Mouse (Mus musculus) midbrain, embryonic 15.5 days (tissue): ENCODE measurements around the gene Naa38. TPM values are rescaled to one million over a fixed set of nuclear protein-coding genes. Genes with fewer than 3 reads are reported as not detected.
A peak's percentile ranks its signal among the peaks of the same experiment; 100 is the strongest.
"Not testable (repeated sequence)": the region's sequence is repeated elsewhere in the genome, so short reads cannot be mapped to it uniquely, and the experiment has no call there.

Experiments
- ATAC-seq: fragments of 200-750 bp; cut with Nextera tagmentation; replicated peaks from 2 replicates; pipeline ENCODE4 v1.8.0; 2017; ENCODE audit warnings: moderate TSS enrichment
- H3K27ac ChIP-seq: fragments of 300-500 bp; sonication (generic); 2 replicates; pipeline ENCODE4 v1.5.1; 2015; ENCODE audit warnings: mild to moderate bottlenecking, inconsistent platforms
- H3K27me3 ChIP-seq: fragments of 300-500 bp; sonication (generic); replicated peaks from 2 replicates; pipeline ENCODE4 v1.6.1; 2015; ENCODE audit warnings: inconsistent platforms
- H3K36me3 ChIP-seq: fragments of 300-500 bp; sonication (generic); replicated peaks from 2 replicates; pipeline ENCODE4 v1.6.1; 2015; ENCODE audit warnings: inconsistent platforms
- H3K4me1 ChIP-seq: fragments of 300-500 bp; sonication (generic); 2 replicates; pipeline ENCODE4 v1.6.1; 2015; ENCODE audit warnings: inconsistent platforms
- H3K4me2 ChIP-seq: fragments of 300-500 bp; sonication (generic); 2 replicates; pipeline ENCODE4 v1.6.1; 2015; ENCODE audit warnings: inconsistent platforms, mild to moderate bottlenecking, moderate library complexity
- H3K4me3 ChIP-seq: fragments of 300-500 bp; sonication (generic); 2 replicates; pipeline ENCODE4 v1.5.1; 2015; ENCODE audit warnings: mild to moderate bottlenecking, inconsistent platforms
- H3K9ac ChIP-seq: fragments of 300-500 bp; sonication (generic); 2 replicates; pipeline ENCODE4 v1.6.1; 2015; ENCODE audit warnings: mild to moderate bottlenecking, inconsistent platforms
- H3K9me3 ChIP-seq: fragments of 300-500 bp; sonication (generic); 2 replicates; pipeline ENCODE4 v1.6.1; 2016; ENCODE audit warnings: inconsistent platforms
- WGBS: fragments of 180-500 bp; shearing (Covaris S2); methylation state at CpG from one replicate; pipeline ENCODE4 v1.1.7; 2015; ENCODE audit warnings: mixed read lengths; 5-methylcytosine and 5-hydroxymethylcytosine counted together
- polyA plus RNA-seq: library from polyadenylated mRNA; unstranded; fragments of >200 nt; fragmentation: Nextera tagmentation; extraction: Ambion mirVana; gene quantifications from 2 replicates; pipeline ENCODE4 v1.2.1, GENCODE M21; 2015

Gene Naa38
- polyA plus RNA-seq, 1 experiment from 2014 or later = 101 TPM

- Histone ChIP-seq H3K27me3 (no peaks in the 10 kb centered on the region), H3K9ac (no peak overlapping the region), H3K4me2 (no peak overlapping the region), H3K27ac (no peak overlapping the region), H3K36me3 (no peaks in the 10 kb centered on the region), H3K4me3 (no peak overlapping the region), H3K4me1 (no peaks in the 10 kb centered on the region), H3K9me3 (no peaks in the 10 kb centered on the region)
- 86% methylated on average over 3 of the region's 3 CpGs for WGBS
- no peak for ATAC-seq
Observed at GRCm38 (mm10) chr11:69379600-69379999, 15.7 kb upstream of the Naa38 start.

DNA sequence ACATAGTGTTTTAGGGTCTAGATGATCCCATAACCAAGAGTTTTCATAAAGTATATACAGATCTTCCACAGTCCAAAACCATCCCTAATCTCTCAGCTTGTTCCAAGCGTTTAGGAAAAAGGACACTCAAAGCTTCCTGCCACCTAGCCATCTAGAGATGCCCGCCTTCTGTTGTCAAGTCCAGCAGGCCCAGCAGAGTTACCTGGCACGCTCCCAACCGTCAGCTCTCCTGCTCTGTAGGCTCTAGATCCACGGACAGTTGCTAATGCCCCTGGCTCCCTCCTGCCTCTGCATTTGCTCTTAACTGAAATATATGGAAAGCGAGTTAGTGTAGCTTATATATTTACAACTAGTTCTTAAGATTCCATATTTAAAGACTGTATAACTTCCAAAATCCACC is 13.9 kb upstream of the Naa38 start:
- Histone ChIP-seq H3K4me3 (no peak overlapping the region), H3K9me3 (no peaks in the 10 kb centered on the region), H3K4me2 (no peak overlapping the region), H3K27me3 (no peaks in the 10 kb centered on the region), H3K27ac (no peak overlapping the region), H3K36me3 (no peaks in the 10 kb centered on the region), H3K4me1 (no peaks in the 10 kb centered on the region), H3K9ac (no peak overlapping the region)
- WGBS = 77% methylated on average over 6 of the region's 6 CpGs
- ATAC-seq = no peak

DNA sequence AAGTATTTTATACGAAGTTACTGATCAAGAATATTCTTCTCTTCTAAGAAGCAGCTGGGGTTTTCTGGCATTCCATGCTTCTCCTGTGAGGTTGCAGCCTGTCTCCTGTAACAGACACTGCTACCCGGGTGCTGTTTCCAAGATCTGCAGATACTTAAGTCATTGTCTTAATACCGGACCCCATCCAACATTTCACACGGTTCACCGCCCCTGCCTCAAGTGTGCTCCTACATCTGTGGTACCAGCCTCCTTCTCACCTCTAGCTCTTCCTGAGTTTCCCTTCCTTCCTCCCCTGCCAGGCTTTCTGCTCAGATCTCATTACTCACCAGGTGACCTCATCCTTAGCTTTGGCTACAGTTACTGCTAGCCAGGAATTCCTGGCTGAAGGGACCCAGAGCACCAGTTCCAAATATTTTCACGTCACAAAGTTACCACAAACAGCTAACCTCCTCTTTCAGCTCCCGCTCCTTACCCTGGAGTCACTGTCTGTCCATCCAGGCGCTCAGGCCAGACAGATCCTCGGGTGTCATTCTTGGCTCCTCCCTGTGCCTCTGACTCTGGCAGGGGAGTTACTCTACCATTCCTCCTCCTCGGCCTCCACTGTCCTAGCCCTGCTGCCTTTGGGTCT is 12.7 kb upstream of the Naa38 start:
- Histone ChIP-seq H3K36me3 (no peaks in the 10 kb centered on the region), H3K4me3 (no peak overlapping the region), H3K9me3 (no peaks in the 10 kb centered on the region), H3K27me3 (no peaks in the 10 kb centered on the region), H3K27ac (no peak overlapping the region), H3K4me2 (no peak overlapping the region), H3K4me1 (no peaks in the 10 kb centered on the region), H3K9ac (no peak overlapping the region)
- WGBS = 67% methylated on average over 10 of the region's 10 CpGs
- no peak for ATAC-seq

DNA sequence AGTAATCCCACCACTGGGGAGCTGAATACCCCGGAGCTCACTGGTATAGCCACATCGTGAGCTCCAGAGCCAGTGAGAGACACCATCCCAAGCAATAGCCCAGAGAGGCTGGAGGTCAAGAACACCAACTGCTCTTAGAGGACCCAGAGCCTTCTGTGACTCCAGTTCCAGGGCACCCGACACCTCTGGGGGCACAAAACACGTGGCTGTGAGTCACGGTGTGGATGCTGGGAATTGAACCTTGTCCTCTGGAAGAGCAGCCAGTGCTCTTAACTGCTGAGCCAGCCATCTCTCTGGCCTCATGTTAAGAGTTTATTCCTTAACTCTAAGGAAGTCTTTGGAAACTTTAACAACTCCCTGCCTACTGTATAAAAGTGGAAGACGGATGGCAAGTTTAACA is 10.3 kb upstream of the Naa38 start:
- no peak for ATAC-seq
- Histone ChIP-seq H3K9ac (no peak overlapping the region), H3K27ac (no peak overlapping the region), H3K4me1 (0 out of 2 replicates have a peak, but pooled peaks cover under 1% of the 10 kb centered on the region), H3K9me3 (no peaks in the 10 kb centered on the region), H3K27me3 (no peaks in the 10 kb centered on the region), H3K4me3 (no peak overlapping the region), H3K4me2 (no peak overlapping the region), H3K36me3 (no peaks in the 10 kb centered on the region)
- WGBS = 77% methylated on average over 6 of the region's 6 CpGs

GRCm38 (mm10) chr11:69386758-69387157 is 8.5 kb upstream of the Naa38 start:
- no peak overlapping the region for H3K4me2 ChIP-seq
- H3K4me1 ChIP-seq = 0 out of 2 replicates have a peak, but pooled peaks cover 3% of the 10 kb centered on the region
- H3K4me3 ChIP-seq = no peak overlapping the region
- H3K27ac ChIP-seq = no peak overlapping the region
- WGBS = 85% methylated on average over 7 of the region's 7 CpGs
- H3K27me3 ChIP-seq = no peaks in the 10 kb centered on the region
- H3K9me3 ChIP-seq = no peaks in the 10 kb centered on the region
- H3K9ac ChIP-seq = no peak overlapping the region
- ATAC-seq = no peak
- H3K36me3 ChIP-seq = no peaks in the 10 kb centered on the region

DNA sequence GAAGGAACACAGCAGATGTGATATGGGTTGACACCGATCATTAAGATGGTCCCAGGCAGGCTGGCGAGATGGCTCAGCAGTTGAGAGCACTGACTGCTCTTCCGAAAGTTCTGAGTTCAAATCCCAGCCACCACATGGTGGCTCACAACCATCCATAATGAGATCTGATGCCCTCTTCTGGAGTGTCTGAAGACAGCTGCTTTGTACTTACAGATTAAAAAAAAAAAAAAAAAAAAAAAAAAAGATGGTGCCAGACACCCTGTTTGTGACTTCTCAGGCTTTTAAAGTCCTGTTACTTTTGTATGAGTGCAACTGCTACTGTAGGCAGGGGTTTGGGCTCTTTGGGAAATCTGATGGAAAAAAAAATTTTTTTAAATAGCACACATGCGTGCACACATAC is 6.6 kb upstream of the Naa38 start:
- ATAC-seq = no peak
- Histone ChIP-seq H3K4me1 (0 out of 2 replicates have a peak, but pooled peaks cover 3% of the 10 kb centered on the region), H3K4me2 (no peak overlapping the region), H3K27me3 (no peaks in the 10 kb centered on the region), H3K9me3 (no peaks in the 10 kb centered on the region), H3K4me3 (no peak overlapping the region), H3K27ac (no peak overlapping the region), H3K9ac (no peak overlapping the region), H3K36me3 (no peaks in the 10 kb centered on the region)
- WGBS = 95% methylated on average over 4 of the region's 4 CpGs

DNA sequence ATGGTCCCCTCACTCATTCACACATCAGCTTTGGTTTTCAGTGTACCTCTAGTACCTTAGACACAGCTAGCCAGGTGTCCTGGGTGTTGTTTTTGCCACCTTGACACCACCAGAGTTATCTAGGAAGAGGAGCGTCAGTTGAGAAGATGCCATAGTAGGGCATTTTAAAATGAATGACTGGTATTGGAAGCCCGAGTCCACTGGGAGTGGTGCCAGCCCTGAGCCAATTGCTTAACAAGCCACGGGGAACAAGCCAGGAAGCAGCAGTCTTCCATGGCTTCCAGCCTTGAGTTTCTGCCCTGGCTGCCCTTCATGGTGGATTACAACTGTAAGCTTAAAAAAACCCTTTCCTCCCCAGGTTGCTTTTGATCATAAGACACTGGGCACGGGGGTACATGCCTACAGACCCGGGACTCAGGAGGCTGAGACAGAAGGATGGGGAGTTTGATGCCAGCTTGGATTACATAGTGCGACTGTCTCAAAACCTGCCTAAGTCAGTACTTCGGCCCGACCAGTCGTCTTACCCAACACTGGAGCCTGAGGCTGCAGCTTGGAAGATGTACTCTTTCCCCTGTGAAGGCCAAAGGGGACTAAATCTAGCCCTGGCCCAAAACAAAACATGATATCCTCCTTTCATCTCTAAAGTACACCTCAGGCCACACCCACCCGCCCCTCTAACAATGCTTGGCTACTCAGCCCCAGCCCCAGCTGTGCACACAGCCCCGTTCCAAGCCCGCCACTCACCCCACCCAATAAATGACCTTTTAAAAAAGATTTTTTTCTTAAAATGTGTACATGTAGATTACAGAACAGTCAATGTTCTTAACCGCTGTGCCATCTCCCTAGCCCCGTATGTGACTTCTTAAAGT is 5.5 kb upstream of the Naa38 start:
- H3K4me1 ChIP-seq = peaks cover 10% of the 10 kb centered on the region
- 0 out of 2 replicates have a peak, but pooled peaks have one; percentile 25 for ATAC-seq
- no peak overlapping the region for H3K27ac ChIP-seq
- 63% methylated on average over 14 of the region's 14 CpGs for WGBS
- H3K4me3 ChIP-seq = no peak overlapping the region
- no peaks in the 10 kb centered on the region for H3K27me3 ChIP-seq
- H3K36me3 ChIP-seq = no peaks in the 10 kb centered on the region
- H3K4me2 ChIP-seq = no peak overlapping the region
- H3K9me3 ChIP-seq = no peaks in the 10 kb centered on the region
- H3K9ac ChIP-seq = no peak overlapping the region

GRCm38 (mm10) chr11:69390400-69391034 is 4.8 kb upstream of the Naa38 start:
- H3K4me2 ChIP-seq = no peak overlapping the region
- no peak overlapping the region for H3K9ac ChIP-seq
- no peak overlapping the region for H3K27ac ChIP-seq
- H3K4me3 ChIP-seq = no peak overlapping the region
- H3K9me3 ChIP-seq = no peaks in the 10 kb centered on the region
- no peaks in the 10 kb centered on the region for H3K36me3 ChIP-seq
- peaks cover 10% of the 10 kb centered on the region for H3K4me1 ChIP-seq
- ATAC-seq = 0 out of 2 replicates have a peak, but pooled peaks have one; percentile 26
- H3K27me3 ChIP-seq = no peaks in the 10 kb centered on the region
- 50% methylated on average over 10 of the region's 10 CpGs for WGBS

DNA sequence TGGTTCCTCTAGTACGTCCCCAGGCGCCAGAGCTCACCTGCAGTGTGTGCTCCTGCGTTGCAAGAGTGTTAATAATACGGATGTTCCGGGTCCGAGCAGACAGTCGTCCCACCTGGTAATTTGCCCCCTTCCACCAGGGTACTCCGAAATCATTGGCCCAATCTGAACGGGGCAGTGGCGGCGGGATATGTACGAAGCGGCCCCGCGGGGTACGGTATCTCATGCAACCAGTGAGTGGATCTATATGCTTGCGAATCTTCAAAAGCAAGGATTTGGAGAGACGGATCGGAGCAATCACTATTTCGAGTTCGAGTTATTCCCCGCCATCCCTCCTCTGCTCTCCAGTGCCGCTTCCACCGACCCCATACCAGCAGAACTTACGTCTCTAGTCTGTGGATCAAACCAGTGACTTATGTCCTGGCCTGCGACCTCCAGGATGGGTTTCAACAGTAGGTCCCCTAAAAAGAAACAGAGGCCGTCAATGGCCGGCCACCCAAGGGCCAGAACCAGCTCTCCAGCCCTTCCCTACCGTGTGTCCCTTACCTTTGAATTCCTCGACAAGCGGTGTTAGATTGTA is 608 bp upstream of the Naa38 start:
- not testable (repeated sequence) for H3K27me3 ChIP-seq, H3K36me3 ChIP-seq, H3K9me3 ChIP-seq, ATAC-seq
- 3% methylated on average over 31 of the region's 31 CpGs for WGBS
- Histone ChIP-seq H3K4me1 (peaks cover 22% of the 10 kb centered on the region), H3K9ac (peak overlapping the region; percentile 73), H3K27ac (peak overlapping the region; percentile 97), H3K4me3 (peak overlapping the region; percentile 64), H3K4me2 (peak overlapping the region; percentile 63)

- peak overlapping the region; percentile 64 for H3K4me3 ChIP-seq
- H3K9me3 ChIP-seq = no peaks in the 10 kb centered on the region
- H3K27me3 ChIP-seq = 0 out of 2 replicates have a peak, but pooled peaks cover 6% of the 10 kb centered on the region
- WGBS = under 1% methylated on average over 48 of the region's 48 CpGs
- peak; percentile 91 for ATAC-seq
- H3K27ac ChIP-seq = peak overlapping the region; percentile 97
- H3K4me1 ChIP-seq = peaks cover 20% of the 10 kb centered on the region
- H3K36me3 ChIP-seq = peaks cover 12% of the 10 kb centered on the region
- peak overlapping the region; percentile 73 for H3K9ac ChIP-seq
- peak overlapping the region; percentile 63 for H3K4me2 ChIP-seq
Observed at GRCm38 (mm10) chr11:69395634-69396373, 517 bp downstream of the Naa38 start.

DNA sequence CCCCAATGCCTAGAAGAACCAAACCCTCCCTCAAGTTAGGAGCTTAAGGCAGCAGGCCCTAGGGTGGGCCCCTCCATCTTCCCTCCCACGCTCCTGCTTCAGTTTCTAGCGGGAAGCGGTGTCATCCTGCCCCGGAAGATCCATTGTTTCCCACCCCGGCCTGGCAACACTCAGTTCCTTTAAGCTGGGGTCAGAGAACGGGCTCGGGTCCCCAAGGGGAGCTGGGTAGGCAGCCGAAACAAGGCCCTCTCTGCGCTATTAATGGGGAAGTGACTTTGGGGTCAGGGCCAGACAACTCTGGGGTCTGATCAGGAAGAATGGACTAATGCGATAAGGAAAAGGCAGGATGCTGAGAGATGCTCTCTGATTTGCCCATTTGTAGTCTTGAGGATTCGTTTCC is 1.5 kb downstream of the Naa38 start:
- H3K4me2 ChIP-seq = peak overlapping the region; percentile 63

More for the DNA sequence above, 1.5 kb downstream of the Naa38 start:
- Histone ChIP-seq H3K4me1 (peaks cover 23% of the 10 kb centered on the region), H3K9me3 (no peaks in the 10 kb centered on the region), H3K4me3 (peak overlapping the region; percentile 64), H3K9ac (peak overlapping the region; percentile 20; the same call in 1 of the 2 replicates), H3K36me3 (peaks cover 20% of the 10 kb centered on the region), H3K27ac (0 out of 2 replicates have a peak overlapping the region, but pooled peaks have one; percentile 13), H3K27me3 (0 out of 2 replicates have a peak, but pooled peaks cover 6% of the 10 kb centered on the region)
- 23% methylated on average over 11 of the region's 11 CpGs for WGBS
- no peak for ATAC-seq
